Mouse (Mus musculus) ES-Bruce4 (cell line): Measurements from ENCODE around the gene Frs3. TPM values are rescaled to one million over a fixed set of nuclear protein-coding genes. Genes with fewer than 3 reads are reported as not detected.

Experiments used
- H3K27ac ChIP-seq: 2 replicates; pipeline ENCODE4 v1.5.1; 2012; ENCODE audit warnings: low read length, inconsistent platforms; ENCODE audit not compliant: insufficient read depth
- H3K27me3 ChIP-seq: 2 replicates; pipeline ENCODE4 v1.6.1; 2012; ENCODE audit warnings: mild to moderate bottlenecking, low read length, inconsistent platforms; ENCODE audit not compliant: control insufficient read depth, poor library complexity, insufficient read depth, severe bottlenecking
- H3K36me3 ChIP-seq: 2 replicates; pipeline ENCODE4 v1.6.1; 2012; ENCODE audit warnings: inconsistent platforms, mild to moderate bottlenecking, low read length, moderate library complexity; ENCODE audit not compliant: control insufficient read depth, poor library complexity, insufficient read depth, severe bottlenecking
- H3K4me1 ChIP-seq: one replicate; pipeline ENCODE4 v1.8.1; 2011; ENCODE audit warnings: low read length; ENCODE audit not compliant: control insufficient read depth, insufficient read depth
- H3K4me3 ChIP-seq: 2 replicates; pipeline ENCODE4 v1.5.1; 2011; ENCODE audit warnings: low read depth, mild to moderate bottlenecking, low read length
- H3K9ac ChIP-seq: 2 replicates; pipeline ENCODE4 v1.6.1; 2012; ENCODE audit warnings: low read depth, mild to moderate bottlenecking, inconsistent platforms; ENCODE audit not compliant: poor library complexity, severe bottlenecking
- H3K9me3 ChIP-seq: replicated peaks from 2 replicates; pipeline ENCODE4 v1.6.1; 2012; ENCODE audit warnings: mild to moderate bottlenecking, low read length, inconsistent platforms; ENCODE audit not compliant: control insufficient read depth, poor library complexity, insufficient read depth, severe bottlenecking
- CTCF ChIP-seq: IDR thresholded peaks from one replicate; pipeline ENCODE4 v1.8.1; 2011; ENCODE audit warnings: low read depth, low read length
- EP300 ChIP-seq: IDR thresholded peaks from 2 replicates; pipeline ENCODE4 v1.6.1; 2011; ENCODE audit warnings: low read depth, low read length; ENCODE audit not compliant: insufficient read depth
- POLR2A ChIP-seq: IDR thresholded peaks from one replicate; pipeline ENCODE4 v1.8.1; 2011; ENCODE audit warnings: low read length; ENCODE audit not compliant: insufficient read depth
- polyA plus RNA-seq: library from polyadenylated mRNA; stranded (reverse); fragments of >200 nt; gene quantifications from 2 replicates; pipeline ENCODE4 v1.2.4, GENCODE M21; 2011; ENCODE audit warnings: low read depth; ENCODE audit not compliant: missing spikeins, insufficient read depth, insufficient read length

The Frs3 gene
- polyA plus RNA-seq, 1 experiment, result 14.0 TPM

DNA sequence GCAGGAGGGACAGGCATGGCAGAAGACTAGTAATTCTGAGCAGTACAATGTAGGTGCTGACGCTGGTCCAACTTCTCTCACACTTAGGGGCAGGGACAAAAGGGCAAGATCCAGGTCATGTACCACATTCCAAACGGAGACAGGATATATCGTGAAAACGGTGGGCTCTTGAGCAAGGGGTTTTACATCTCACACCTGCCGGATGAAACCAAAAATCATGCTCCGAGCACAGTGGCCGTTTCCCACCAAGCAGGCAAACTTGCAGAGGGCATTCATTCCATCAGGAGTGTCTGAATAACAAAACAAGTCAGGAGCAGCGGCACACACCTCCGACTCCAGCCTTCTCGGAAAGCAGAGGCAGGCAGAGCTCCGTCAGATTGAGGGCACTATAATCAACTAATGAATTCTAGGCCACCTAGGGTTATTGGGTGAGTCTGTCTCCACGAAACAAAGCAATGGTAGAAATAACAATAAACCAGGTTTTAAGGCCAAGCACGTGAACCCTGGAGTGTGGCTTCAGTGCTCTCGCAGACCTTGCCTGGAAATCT is 46.8 kb downstream of the Frs3 start:
- H3K4me1 ChIP-seq, result peaks cover 7% of the 10 kb centered on the region
- no peaks in the 10 kb centered on the region for H3K27me3 ChIP-seq

DNA sequence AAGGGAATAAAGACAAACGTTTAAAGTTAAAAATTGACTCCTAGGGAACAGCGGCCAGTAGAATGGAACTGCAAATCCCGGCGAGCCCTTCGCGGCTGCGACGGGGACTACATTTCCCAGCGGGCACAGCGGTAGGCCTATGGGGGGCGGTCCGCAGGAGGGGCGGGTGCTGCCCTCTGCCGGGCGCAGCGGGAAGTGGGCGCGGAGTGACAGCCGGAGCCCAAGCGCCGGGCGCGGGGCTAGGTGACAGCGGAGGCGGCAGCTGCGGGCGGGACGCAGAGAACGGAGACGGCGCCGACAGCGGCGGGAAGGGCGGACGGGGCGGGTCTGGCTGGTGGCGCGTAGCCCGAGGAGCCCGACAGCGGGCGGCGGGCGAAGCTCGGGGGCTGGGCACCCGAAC is 48.0 kb downstream of the Frs3 start, which contains the start of gene Tfeb:
Gene Tfeb, plus strand, starts transcription at position 175 of the 400 bp plus-strand sequence.
- Histone ChIP-seq H3K27ac (peak within 1 kb of the TSS; percentile 69), H3K4me3 (peak within 1 kb of the TSS; percentile 74), H3K9me3 (no peaks in the 10 kb centered on the region), H3K4me1 (peaks cover 6% of the 10 kb centered on the region), H3K27me3 (no peaks in the 10 kb centered on the region), H3K36me3 (no peaks in the 10 kb centered on the region), H3K9ac (peak within 1 kb of the TSS; percentile 81)
- TF ChIP-seq EP300 (no peak), CTCF (peak; percentile 69)

More for the DNA sequence above, 46.8 kb downstream of the Frs3 start:
- Histone ChIP-seq H3K9ac (no peak overlapping the region; the same call in 1 of the 2 replicates), H3K9me3 (no peaks in the 10 kb centered on the region), H3K4me3 (no peak overlapping the region), H3K36me3 (no peaks in the 10 kb centered on the region), H3K27ac (peak overlapping the region; percentile 69)
- TF ChIP-seq CTCF, result no peak

DNA sequence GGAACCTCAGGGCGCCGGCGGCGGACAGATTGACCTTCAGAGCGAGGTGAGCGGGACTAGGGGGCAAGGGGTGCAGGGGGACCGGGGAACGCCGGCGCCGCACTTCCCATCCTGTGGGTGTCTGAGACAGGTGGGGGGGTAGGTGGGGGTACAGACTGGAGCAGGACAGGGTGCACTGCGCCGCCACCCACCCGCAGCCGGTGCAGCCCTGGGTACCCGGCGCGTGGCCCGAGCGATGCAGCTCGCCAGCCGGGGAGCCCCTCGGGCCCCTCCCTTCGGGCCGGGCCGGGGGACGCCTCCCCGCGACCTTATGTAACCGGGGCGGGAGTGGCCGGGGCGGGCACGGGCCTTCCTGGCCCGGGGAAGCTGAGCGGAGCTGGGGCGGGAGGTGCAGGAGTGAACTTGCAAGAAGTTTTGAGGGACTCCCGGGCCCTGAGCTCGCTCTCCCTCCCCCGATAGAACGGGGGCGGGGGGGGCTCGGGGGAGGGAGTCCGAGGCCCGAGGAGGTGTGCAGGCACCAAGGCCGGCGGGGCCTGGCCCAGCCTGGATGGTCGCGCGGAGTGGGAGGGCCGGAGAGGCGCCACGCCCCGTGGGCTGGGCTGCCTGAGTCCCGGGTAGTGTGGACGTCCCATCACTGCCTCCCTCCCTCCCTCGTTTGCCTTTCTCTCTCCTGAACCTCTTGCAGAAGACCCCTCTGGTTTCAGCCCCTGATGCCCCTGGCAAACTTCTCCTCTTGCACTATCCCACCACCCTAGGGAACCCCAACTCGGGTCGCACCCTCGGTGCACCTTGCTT is 48.6 kb downstream of the Frs3 start:
- TF ChIP-seq POLR2A (no peak), EP300 (no peak), CTCF (no peak)
- H3K27ac ChIP-seq, result peak overlapping the region; percentile 67
- H3K27me3 ChIP-seq, result no peaks in the 10 kb centered on the region
- no peaks in the 10 kb centered on the region for H3K9me3 ChIP-seq
- peak overlapping the region; percentile 81 for H3K9ac ChIP-seq
- peaks cover 6% of the 10 kb centered on the region for H3K4me1 ChIP-seq
- H3K36me3 ChIP-seq, result no peaks in the 10 kb centered on the region
- peak overlapping the region; percentile 74 for H3K4me3 ChIP-seq

DNA sequence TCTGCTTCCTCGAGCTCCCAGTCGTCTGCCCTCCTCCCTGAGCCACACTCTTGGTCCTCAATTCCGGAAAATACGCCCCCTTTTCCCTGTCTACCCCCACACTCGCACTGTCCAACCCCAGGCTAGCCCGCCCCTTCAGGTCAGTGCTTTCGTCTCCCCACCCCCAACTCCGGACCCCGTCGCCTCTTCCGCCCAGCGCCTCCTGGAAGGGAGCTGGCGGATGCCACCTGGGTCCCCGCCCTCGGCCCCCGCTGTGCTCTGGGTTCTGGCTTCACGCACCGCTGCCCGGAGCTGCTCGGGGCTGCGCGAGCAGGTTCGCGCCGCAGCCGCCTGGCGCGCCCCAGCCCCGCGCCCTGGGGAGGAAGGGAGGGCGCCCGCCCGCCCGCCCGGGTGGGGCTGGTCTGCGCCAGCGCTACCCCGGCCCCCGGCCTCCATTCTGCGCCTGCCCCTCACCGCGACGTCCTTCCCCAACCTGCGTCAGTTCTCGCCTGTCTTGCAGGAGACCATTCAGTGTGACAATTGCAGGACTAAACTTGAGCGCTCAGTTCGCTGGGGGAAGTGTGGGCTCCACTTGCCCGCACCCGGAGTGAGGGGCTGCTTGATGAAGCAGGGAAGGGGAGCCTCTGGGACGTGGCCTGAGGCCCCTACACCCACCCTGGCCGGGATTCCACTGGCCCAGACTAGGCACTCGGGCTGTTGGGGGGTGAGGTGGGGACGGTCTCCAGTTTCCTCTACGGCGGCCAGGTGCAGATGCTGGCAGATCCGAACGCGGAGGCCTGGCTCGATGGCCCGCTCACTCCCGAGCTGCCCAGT is 49.4 kb downstream of the Frs3 start:
- no peaks in the 10 kb centered on the region for H3K36me3 ChIP-seq
- no peaks in the 10 kb centered on the region for H3K27me3 ChIP-seq
- peaks cover 6% of the 10 kb centered on the region for H3K4me1 ChIP-seq
- H3K9me3 ChIP-seq, result no peaks in the 10 kb centered on the region
- peak overlapping the region; percentile 81 for H3K9ac ChIP-seq
- H3K4me3 ChIP-seq, result peak overlapping the region; percentile 74
- H3K27ac ChIP-seq, result peak overlapping the region; percentile 72
- no peak for TF ChIP-seq POLR2A

DNA sequence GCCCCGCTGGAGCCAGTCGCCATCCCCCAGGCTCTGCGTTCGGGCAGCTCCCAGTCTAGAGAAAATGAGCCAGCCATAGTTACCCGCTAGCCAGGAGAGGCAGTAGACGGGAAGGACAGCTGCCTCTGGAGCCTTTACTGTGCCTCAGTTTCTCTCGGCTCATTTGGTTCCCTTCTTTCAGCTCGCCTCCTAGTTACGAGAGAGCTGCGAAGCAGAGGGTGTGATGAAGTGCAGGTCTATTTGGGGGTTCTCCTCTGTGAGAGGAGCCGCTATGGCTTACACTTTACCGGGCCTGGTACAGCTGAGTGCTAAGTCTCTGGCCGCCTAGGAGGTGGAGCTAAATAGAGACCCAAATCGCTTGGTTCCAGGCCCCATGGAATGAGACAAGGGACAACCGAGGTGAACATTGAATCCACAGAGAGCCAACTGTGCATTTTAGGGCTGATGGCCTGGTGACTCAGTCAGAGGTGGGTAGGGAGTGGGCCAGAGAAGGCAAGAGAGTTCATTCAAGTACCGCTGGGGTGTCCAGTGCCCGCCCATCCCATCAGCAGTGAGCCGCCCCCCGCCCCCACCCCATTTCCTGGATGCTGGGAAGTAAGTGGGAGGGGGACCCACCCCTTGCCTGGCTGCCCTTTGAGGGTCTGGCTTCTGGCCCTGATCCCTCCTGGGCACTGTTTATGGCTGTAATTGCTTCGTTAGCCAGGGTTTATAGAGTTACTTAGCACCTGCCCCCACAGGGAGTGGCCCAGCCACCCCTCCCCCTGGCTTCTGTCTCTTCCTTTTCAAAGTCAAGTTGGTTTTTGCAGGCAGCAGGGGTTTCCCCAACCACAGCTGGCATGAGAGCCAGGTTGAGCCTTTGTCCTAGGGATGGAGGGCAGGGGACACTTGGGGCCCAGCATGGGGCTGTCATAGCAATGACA is 50.3 kb downstream of the Frs3 start:
- TF ChIP-seq CTCF (no peak), POLR2A (peak; percentile 43), EP300 (peak; percentile 78)
- Histone ChIP-seq H3K4me3 (peak overlapping the region; percentile 74), H3K9ac (peak overlapping the region; percentile 81), H3K4me1 (peaks cover 7% of the 10 kb centered on the region), H3K36me3 (no peaks in the 10 kb centered on the region), H3K27ac (peak overlapping the region; percentile 84), H3K9me3 (no peaks in the 10 kb centered on the region), H3K27me3 (no peaks in the 10 kb centered on the region)
